Mouse (Mus musculus) B cell, adult (primary cell): ENCODE results near the gene Ms4a4b. TPM values are rescaled to one million over a fixed set of nuclear protein-coding genes. Genes with fewer than 3 reads are reported as not detected.

Experiments used
- total RNA-seq: library from RNA; stranded (reverse); gene quantifications from 4 replicates; pipeline ENCODE4 v1.2.4, GENCODE M21; 2023; ENCODE audit not compliant: inconsistent age

The Ms4a4b gene
- 19.0 to 28.4 TPM (median 21.9 TPM) in 4 replicates for total RNA-seq

DNA sequence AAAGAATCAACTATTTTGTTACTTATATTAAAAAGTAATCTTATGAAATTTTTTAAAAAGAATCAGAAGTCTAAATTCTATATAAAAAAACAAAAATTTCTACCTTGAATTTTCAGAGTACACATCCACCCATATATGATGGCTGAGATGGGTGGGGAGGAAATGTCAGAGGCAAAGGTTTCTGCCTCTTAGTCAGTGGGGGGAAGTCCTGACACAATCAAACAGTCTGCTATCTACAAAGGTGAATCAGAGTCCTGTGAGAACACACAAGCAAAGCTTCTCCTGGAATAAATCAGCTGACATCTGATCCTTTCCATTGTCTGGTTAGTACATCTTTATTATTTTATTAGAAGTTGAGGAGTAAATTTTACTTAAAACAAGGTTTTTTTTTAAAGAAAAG is at the start of gene Ms4a4b:
Gene Ms4a4b, plus strand, starts transcription at position 216 of the 400 bp plus-strand sequence.

DNA sequence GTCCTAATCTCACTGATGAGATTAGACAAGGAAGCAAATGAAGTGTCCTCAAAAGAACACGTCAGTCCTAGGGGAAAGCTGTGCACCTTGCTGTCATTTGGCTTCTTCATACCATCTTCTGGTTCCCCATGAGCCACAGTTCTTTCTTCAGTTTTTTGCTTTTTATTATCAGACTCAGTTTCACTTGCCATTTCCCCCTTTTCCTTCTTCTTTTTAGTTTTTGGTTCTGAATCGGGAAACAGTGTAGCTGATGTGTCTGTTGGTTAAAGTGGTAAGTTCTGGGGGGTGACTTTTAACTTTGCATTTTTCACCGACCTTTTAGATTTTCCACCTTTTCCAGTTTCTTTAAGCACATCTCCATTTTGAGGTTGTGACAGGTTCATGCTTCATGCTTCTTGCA is 38.8 kb upstream of the Ms4a4b start, which contains the start of gene Ms4a4c:
Gene Ms4a4c, plus strand, starts transcription at position 244 of the 400 bp plus-strand sequence.

GRCm38 (mm10) chr19:11469215-11469614 is 25.9 kb downstream of the Ms4a4b start, which contains the start of gene Ms4a6c:
Ms4a6c (plus strand) TSS chr19:11469366.

GRCm38 (mm10) chr19:11485746-11486145 is 42.4 kb downstream of the Ms4a4b start, which contains the start of gene Gm8369:
Gm8369 (plus strand) TSS chr19:11485938.

GRCm38 (mm10) chr19:11516246-11516645 is 72.9 kb downstream of the Ms4a4b start, which contains the start of gene Ms4a6b:
Ms4a6b (plus strand) TSS chr19:11516512.

Other genes starting within 250 kb of the Ms4a4b start
- gene Ms4a13, start 246.8 kb upstream of the Ms4a4b start, total RNA-seq = not detected in 4 replicates
- 0.29 to 1.0 TPM (median 0.43 TPM) in 4 replicates for gene Ms4a12, start 211.1 kb upstream of the Ms4a4b start, total RNA-seq
- gene Ms4a1, start 177.3 kb upstream of the Ms4a4b start, total RNA-seq = 698 to 773 TPM (median 771 TPM) in 4 replicates
- gene Ms4a5, start 159.7 kb upstream of the Ms4a4b start, total RNA-seq = not detected in 4 replicates
- 0.45 to 0.80 TPM (median 0.62 TPM) in 4 replicates for gene Ms4a14, start 129.1 kb upstream of the Ms4a4b start, total RNA-seq
- gene Ms4a7, start 107.4 kb upstream of the Ms4a4b start, total RNA-seq = 1.4 to 3.6 TPM (median 1.9 TPM) in 4 replicates
- 1.7 to 3.0 TPM (median 2.1 TPM) in 4 replicates for gene Ms4a4a, start 68.0 kb upstream of the Ms4a4b start, total RNA-seq
- gene Ms4a4c, start 38.8 kb upstream of the Ms4a4b start, total RNA-seq = 171 to 202 TPM (median 193 TPM) in 4 replicates
- gene Ms4a6c, start 25.8 kb downstream of the Ms4a4b start, total RNA-seq = 17.6 to 21.8 TPM (median 20.2 TPM) in 4 replicates
- 189 to 234 TPM (median 225 TPM) in 4 replicates for gene Gm8369, start 42.4 kb downstream of the Ms4a4b start, total RNA-seq
- 75.6 to 97.7 TPM (median 82.5 TPM) in 4 replicates for gene Ms4a6b, start 73.0 kb downstream of the Ms4a4b start, total RNA-seq
- 0.32 to 0.48 TPM (median 0.45 TPM) in 3 of 4 replicates, not detected in the other for gene Ms4a4d, start 93.2 kb downstream of the Ms4a4b start, total RNA-seq
- gene Ms4a6d, start 161.3 kb downstream of the Ms4a4b start, total RNA-seq = 2.6 to 4.4 TPM (median 2.8 TPM) in 4 replicates
- gene Ms4a2, start 180.2 kb downstream of the Ms4a4b start, total RNA-seq = not detected in 4 replicates
- gene Ms4a3, start 197.3 kb downstream of the Ms4a4b start, total RNA-seq = not detected in 4 replicates
- gene Oosp2, start 217.0 kb downstream of the Ms4a4b start, total RNA-seq = 1.3 TPM in 1 of 4 replicates, not detected in the others
- 0.72 to 2.3 TPM (median 1.8 TPM) in 4 replicates for gene Oosp1, start 247.6 kb downstream of the Ms4a4b start, total RNA-seq